Mouse (Mus musculus): ENCODE results near the gene Pla2g3.

The Pla2g3 gene

DNA sequence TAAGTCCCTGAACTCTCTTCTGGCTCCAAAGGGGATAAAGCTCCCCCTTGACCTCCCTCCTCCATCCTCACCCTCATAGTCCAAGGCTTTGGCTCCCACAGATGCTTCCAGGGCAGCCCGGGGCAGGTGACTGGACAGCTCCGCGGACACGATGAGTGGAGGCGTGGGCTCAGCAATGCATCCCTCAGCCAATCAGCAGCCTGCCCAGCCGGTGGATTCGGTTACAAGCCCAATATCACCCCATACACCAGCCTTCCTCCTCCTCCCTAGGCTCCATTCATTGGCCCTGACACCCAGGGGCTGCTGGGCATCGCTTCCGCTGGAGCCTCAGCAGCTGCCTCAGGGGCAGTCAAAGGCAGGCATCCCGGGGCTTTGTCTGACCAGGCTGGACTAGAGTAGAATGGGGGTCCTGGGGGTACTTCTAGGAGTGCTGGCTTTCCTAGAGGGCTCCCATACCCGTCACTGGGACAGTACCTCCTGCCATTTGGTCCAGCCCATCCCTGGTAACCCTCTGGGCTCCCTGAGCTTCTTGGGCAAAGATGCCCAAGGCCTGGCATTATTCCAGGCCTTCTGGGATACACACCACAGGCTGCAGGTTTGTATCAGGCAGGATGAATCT lies at the start of gene Pla2g3:
Gene Pla2g3, plus strand, starts transcription at position 333 of the 619 bp plus-strand sequence.
- in situ Hi-C loops (cut with MboI; ENCODE audit: low pct_unique_long_range_greater_than_20kb in 1 of 2, low sequenced_read_pairs in 2 of 2, unreplicated experiment in 1 of 2): no loop called here

DNA sequence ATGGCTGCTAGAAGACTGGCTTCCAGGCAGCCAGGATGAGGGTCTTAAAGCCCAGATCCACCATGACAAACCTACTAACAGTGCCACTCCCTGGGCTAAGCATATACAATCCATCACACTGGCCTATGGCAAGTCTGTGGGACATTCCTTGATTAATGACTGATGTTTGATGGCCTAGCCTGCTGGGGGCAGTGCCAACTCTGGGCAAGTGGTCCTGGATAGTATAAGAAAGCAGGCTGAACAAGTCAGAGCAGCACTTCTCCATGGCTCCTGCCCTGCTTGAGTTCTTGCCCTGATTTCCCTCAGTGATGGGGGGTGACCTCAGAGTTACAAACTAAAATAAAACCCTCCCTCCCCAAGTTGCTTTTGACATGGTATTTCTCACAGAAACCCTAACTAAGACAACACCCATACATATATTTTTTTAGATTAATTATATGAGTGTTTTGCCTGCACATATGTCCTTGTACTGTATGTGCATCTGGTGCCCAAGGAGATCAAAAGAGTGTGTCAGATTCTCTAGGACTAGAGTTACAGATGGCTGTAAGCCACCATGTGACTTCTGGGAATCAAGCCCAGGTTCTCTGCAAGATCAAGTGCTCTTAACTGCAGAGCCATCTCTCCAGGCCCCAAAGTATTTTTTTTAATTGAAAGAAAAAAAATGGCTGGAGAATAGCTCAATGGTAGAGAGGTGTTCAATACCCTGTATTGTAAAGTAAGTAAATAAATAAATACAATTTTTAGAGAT lies 46.2 kb upstream of the Pla2g3 start:
- in situ Hi-C loops (cut with MboI; ENCODE audit: low pct_unique_long_range_greater_than_20kb in 1 of 2, low sequenced_read_pairs in 2 of 2, unreplicated experiment in 1 of 2): no loop called here

DNA sequence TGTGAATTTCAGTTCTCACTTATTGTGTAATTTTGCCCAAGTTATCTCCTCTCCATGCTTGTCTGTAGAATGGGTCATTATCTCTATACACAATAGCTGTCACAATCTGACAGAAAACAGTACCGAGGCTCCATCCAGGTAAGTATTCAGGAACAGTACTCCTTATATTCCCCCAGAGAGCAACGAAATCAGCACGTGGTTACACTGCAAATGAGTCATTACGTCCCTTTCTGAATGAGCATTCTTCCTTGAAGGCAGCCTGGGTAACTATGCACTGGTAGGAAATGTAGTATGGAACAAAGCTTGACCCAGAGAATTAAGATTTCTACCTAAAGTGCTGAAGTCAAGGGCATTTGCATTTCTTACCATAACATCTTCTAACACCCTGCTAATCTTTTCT lies 45.4 kb upstream of the Pla2g3 start:
- in situ Hi-C loops (cut with MboI; ENCODE audit: low pct_unique_long_range_greater_than_20kb in 1 of 2, low sequenced_read_pairs in 2 of 2, unreplicated experiment in 1 of 2): no loop called here

DNA sequence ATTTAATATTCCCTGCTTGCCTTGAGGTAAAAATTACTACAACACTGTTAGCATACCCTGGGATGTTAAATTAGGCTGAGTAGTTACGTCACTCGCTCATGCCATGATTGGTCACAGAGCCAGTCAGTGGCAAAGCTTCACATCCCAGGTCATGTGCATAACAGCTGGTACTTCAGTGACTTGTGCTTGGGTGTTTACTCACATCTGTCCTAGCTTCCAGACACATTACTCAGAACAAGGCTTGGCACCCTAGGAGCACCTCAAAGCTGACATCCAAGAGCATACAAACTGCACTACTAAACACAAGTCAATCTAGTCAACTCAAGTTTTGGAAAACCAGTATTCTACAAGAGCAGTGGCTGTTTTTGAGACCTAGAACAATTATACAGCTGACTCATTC lies 45.0 kb upstream of the Pla2g3 start:
- in situ Hi-C loops (cut with MboI; ENCODE audit: low pct_unique_long_range_greater_than_20kb in 1 of 2, low sequenced_read_pairs in 2 of 2, unreplicated experiment in 1 of 2): no loop called here

DNA sequence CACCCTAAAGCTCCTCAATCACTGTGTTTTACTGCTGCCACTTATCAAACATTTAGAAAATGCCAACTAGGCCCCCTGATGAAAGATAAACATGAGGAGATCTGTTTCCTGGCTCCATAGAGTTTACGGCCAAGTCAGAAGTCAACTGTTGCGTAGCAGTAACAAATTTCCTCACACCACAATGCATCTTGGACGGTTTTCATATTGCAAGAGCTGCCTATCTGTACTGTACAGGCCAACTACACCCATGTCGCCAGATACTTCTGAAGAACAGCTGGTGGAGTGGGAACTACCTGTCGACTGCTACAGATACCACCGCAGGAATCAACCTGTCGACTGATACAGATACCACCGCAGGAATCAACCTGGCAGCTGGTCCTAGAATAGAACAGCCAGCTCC lies 43.2 kb upstream of the Pla2g3 start:
- in situ Hi-C loops (cut with MboI; ENCODE audit: low pct_unique_long_range_greater_than_20kb in 1 of 2, low sequenced_read_pairs in 2 of 2, unreplicated experiment in 1 of 2): no loop called here

DNA sequence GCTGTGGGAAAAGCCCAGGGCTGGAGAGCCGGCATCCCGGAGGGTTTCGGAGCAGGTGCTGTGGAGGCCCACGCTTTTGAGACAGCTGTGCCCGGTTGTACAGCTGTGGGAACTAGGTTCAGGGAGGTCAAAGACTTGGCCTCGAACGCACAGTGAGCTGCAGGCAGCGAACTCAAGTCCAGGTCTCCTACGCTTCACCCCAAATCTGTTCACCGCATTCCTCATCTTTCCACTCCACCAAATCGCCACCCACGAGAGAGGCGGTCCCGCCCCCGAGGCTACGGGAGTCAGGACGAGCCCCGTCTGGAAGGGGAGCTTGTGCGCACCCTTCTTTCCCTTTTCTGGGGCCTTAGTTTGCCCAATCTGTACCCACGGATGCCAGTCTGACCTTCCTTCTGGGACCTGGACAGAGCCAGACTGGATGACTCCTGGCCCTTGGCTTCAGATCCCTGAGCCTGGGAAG lies 36.4 kb upstream of the Pla2g3 start:
- in situ Hi-C loops (cut with MboI; ENCODE audit: low pct_unique_long_range_greater_than_20kb in 1 of 2, low sequenced_read_pairs in 2 of 2, unreplicated experiment in 1 of 2): no loop called here

DNA sequence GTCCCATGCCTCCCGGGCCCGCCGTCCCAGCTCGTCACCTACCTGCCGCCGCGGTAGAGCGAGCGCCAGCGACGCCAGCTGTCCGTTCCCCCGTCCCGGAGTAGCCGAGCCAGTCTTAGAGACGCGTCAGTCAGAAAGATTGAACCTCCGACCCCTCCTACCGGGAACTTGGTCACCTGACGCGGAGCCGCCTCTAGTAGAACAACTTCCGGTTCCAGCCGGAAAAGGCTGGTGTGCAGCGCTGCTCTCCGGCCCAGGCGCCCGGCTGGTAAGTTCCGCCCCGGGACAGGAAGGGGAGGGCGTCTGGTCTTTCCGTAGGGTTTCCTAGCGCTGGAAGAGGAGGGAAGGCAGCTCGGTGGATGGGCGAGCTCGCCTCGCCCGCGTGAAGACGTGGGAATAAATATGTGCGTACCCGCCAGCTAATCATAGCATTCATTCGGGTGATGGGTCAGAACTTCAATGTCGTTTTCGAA lies 35.9 kb upstream of the Pla2g3 start, which contains the start of gene Rnf185:
Gene Rnf185, minus strand, starts transcription at position 197 of the 473 bp plus-strand sequence.
- in situ Hi-C loops (cut with MboI; ENCODE audit: low pct_unique_long_range_greater_than_20kb in 1 of 2, low sequenced_read_pairs in 2 of 2, unreplicated experiment in 1 of 2): no loop called here

DNA sequence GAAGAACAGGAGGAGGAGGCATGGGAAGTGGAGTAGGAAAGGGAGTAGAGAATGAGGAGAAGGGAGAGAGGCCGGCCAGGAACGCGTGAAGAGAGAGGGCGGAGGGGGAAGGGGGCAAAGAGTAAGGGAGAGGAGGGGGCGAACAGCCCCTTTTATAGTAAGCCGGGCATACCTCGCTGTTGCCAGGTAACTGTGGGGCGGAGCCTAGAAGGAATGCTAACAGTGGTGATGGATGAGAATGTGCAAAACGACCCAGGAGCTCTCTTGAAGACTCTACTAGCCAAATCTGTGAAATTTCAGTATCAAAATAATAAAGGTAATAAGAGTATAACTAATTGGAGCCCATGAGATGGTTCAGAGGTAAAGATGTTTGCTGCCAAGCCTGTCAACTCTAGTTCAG lies 35.3 kb upstream of the Pla2g3 start:
- in situ Hi-C loops (cut with MboI; ENCODE audit: low pct_unique_long_range_greater_than_20kb in 1 of 2, low sequenced_read_pairs in 2 of 2, unreplicated experiment in 1 of 2): no loop called here

DNA sequence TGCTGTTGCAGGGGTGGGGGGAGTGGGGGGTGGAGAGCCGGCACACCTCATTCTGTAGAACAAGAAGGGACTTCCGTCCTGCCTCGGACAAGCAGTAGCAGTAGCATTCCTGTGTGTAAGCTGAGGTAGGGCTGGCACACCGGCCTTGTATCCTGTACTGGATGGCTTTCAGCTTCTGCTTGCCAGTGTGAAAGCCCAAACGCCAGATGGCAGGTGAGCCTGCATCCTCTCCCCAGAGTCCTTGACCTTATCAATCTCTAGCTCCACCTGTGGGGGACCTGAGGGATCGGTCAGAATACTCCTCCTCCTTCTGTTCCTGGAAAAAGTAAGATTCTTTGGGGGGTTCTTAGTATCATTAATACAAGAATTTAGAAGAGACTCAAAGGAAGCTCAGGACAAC lies 34.6 kb upstream of the Pla2g3 start:
- in situ Hi-C loops (cut with MboI; ENCODE audit: low pct_unique_long_range_greater_than_20kb in 1 of 2, low sequenced_read_pairs in 2 of 2, unreplicated experiment in 1 of 2): no loop called here

DNA sequence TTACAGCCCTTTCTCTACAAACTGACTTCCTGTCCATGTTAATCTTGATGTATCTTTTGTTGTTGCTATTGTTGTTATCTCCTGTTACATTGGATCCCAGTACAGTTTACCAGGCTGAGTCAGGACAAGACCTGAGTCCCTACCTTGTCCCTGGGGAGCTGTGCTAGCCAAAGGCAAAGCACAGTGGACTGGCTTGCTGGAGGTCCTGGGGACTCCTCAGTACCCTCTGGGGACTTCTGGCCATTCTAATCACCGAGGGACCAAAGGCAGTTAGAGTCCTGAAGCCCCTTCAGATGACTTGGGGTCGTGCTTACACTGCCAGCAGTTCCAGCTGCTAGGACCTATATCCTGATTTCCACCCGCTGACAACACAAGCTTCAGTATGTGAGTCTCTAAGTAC lies 33.6 kb upstream of the Pla2g3 start:
- in situ Hi-C loops (cut with MboI; ENCODE audit: low pct_unique_long_range_greater_than_20kb in 1 of 2, low sequenced_read_pairs in 2 of 2, unreplicated experiment in 1 of 2): no loop called here

DNA sequence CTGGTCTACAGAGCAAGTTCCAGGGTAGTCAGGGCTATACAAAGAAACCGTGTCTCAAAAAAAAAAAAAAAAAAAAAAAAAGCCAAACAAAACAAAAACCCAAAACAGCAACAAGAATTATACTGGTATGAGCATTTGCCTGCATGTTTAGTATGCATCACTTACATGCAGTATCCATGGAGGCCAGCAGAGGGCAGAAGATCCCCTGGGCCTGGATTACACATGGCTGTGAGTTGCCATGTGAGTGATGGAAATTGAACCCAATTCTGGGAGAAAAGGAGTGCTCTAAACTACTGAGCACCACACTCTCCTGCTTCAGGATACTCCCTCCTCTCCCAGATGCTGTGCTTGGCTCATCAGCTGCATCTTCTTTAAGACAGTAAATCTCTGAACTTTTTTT lies 31.7 kb upstream of the Pla2g3 start:
- in situ Hi-C loops (cut with MboI; ENCODE audit: low pct_unique_long_range_greater_than_20kb in 1 of 2, low sequenced_read_pairs in 2 of 2, unreplicated experiment in 1 of 2): no loop called here

DNA sequence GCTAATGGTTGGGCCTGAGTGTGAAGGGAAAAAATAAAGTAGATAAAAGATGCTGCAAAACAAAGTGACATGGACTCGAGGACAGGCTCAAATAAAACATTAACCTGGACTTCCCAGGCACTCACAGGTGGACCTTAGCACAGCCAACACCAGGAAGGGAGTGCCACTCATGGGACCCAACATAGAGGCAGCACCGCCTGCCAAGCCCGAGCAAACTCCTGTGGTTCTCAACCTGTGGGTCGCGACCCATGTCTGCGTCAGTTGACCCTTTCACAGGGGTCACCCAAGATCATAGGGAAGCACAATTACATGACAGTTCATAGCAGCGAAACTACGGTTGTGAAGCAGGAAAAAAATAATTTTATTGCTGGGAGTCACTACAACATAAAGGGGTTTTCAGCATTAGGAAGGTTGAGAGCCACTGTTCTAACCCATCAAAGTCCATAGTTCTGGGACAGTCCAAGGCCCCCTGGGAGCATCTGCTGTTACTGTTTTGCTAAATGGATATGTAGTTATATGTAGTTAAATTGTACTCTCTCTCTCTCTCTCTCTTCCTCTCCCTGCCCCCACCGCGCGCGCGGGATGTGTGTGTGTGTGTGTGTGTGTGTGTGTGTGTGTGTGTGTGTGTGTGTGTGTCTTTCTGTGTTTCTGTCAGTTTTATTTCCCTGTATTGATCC lies 29.5 kb upstream of the Pla2g3 start:
- in situ Hi-C loops (cut with MboI; ENCODE audit: low pct_unique_long_range_greater_than_20kb in 1 of 2, low sequenced_read_pairs in 2 of 2, unreplicated experiment in 1 of 2): no loop called here

DNA sequence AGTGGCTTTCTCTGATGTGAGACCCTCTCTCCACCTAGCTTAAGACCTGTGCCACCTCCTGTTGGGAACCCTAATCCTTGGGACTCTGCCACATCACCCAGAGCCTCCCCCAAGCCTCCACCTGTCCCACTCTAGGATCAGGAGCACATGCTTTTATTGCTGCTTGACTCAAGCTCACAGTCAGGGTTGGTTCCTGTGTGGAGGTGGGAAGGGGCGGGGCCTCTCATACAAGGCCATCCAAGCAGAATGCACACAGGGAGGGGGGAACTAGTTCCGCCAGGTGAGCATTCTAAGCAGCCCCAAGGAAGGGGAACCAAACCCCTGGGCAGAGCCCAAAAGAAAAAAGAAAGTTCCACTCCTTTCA lies 29.0 kb upstream of the Pla2g3 start:
- in situ Hi-C loops (cut with MboI; ENCODE audit: low pct_unique_long_range_greater_than_20kb in 1 of 2, low sequenced_read_pairs in 2 of 2, unreplicated experiment in 1 of 2): no loop called here

DNA sequence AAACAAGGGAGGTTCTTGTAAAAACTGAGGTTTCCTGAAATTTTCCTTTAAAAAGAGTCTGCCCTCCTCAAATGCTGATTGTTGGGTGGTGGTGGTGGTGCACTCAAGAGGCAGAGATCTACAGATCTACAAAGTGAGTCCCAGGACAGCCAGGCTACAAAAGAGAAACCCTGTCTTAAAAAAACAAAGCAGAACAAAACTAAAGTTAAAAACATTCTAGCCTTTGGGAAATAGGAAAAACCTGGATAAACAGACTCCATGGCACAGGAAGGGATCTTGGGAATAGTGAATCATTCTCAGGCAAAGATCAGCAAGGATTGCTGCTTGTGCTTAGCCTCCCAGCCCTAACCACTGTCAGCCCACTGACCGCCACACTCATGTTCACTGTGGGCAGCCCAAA lies 25.2 kb upstream of the Pla2g3 start:
- in situ Hi-C loops (cut with MboI; ENCODE audit: low pct_unique_long_range_greater_than_20kb in 1 of 2, low sequenced_read_pairs in 2 of 2, unreplicated experiment in 1 of 2): no loop called here

DNA sequence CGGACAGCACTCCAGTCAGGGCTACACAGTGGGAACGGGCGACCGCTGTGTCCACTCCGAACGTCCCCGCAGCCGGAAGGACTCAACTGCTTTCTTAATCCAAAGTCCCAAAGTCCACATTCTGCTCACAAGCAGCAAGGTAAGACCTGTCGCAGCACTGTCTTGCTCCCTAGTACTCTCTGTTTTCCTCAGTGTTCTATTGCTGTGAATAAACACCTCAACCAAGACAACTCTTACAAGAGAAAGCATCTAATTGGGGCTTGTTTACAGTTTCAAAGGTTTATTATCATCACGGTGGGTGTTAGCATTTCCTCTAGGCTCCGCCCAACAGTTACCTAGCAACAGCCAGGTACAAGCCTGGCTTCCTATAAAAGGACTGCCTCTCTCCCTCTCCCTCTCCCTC lies 16.6 kb upstream of the Pla2g3 start:
- in situ Hi-C loops (cut with MboI; ENCODE audit: low pct_unique_long_range_greater_than_20kb in 1 of 2, low sequenced_read_pairs in 2 of 2, unreplicated experiment in 1 of 2): loop anchor here (5.0 kb wide), 2 partner anchors 36 to 41 kb away; partner anchors contain the start of gene Selenom (in 1 of the 2)

DNA sequence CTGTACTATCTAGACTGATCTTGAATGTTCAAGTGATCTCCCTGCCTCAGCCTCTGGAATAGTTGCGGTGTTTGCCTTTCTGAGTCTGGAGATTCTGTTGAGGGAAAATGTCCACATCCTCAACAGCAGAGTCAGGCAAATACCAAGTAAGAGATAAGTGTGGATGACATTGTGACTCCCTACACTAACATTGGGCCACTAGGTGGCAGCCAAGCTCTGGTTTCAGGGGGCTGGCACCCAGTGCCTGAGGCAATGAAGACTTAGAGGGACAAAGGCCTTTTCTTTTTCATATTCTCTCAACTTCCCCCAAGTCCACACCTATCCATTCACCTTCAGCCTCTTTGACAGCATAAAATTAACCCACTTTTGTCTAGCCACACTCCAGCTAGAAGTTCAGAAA lies 15.6 kb upstream of the Pla2g3 start:
- in situ Hi-C loops (cut with MboI; ENCODE audit: low pct_unique_long_range_greater_than_20kb in 1 of 2, low sequenced_read_pairs in 2 of 2, unreplicated experiment in 1 of 2): loop anchor here (5.0 kb wide), 2 partner anchors 35 to 40 kb away; partner anchors contain the start of gene Selenom (in 1 of the 2)

DNA sequence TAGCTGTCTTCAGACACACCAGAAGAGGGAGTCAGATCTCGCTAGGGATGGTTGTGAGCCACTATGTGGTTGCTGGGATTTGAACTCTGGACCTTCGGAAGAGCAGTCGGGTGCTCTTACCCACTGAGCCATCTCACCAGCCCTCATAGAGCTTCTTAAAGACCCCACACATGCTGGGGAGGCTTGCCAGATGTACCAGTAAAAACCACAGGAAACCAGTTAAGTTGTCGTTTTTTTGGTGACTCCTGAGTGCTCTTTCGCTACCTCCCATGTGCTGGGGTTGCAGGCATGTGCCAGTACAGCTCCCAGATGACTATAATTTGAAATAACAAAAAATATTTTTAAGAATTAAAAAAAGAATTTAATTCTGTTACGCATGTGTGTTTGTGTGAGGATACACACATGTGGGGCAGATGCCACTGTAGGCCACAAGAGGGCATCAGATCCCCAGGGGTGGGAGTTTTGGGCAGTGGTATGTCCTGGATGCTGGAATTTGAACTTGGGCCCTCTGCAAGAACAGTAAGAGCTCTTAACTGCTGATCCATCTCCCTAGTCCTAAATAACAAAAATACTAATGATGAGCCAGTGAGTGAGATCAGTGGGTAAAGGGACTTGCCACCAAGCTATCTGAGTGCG lies 13.5 kb upstream of the Pla2g3 start:
- in situ Hi-C loops (cut with MboI; ENCODE audit: low pct_unique_long_range_greater_than_20kb in 1 of 2, low sequenced_read_pairs in 2 of 2, unreplicated experiment in 1 of 2): loop anchor here (5.0 kb wide), 2 partner anchors 33 to 38 kb away; partner anchors contain the start of gene Selenom (in 1 of the 2)

DNA sequence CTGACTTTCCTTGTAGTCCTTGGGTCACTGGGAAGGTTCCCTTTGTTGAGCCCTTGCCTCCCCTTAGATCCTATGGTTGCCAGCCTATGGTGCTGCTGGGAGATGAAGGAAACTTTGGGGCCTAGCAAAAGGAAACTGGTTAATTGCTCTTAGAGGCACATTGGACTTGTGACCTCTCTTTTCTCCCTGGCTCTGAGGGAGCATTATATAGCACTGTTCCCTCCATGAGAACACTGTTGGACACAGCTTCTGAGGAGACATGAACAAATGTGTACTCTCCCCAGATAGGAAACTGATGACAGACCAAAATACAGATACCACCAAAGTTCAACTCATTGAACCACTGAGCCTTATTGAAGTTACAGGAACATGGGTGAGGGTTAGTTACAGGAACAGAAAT lies 12.6 kb upstream of the Pla2g3 start:
- in situ Hi-C loops (cut with MboI; ENCODE audit: low pct_unique_long_range_greater_than_20kb in 1 of 2, low sequenced_read_pairs in 2 of 2, unreplicated experiment in 1 of 2): no loop called here
